Mouse (Mus musculus): Measurements from ENCODE around the gene Tcte3.

Tcte3 gene

DNA sequence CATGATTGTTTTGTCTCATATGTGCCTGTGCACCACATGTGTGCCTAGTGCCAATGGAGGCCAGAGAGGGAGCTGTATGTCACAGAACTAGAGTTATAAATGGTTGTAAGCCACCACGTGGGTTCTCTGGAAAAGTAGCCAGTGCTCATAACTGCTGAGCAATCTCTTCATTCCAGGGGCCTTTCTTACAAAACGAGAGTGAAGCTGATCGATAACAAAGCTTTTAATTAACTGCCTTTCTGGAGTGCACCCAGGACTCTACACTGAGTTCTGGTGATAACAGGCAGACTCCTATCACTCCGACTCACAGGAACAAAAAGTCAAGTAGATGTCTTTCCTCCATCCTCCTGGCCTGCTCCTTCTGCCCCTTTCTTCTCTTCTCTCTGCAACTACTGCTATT, 9.9 kb downstream of the Tcte3 start:
- WGBS: no CpG with 5 or more reads among the region's 4 CpGs

DNA sequence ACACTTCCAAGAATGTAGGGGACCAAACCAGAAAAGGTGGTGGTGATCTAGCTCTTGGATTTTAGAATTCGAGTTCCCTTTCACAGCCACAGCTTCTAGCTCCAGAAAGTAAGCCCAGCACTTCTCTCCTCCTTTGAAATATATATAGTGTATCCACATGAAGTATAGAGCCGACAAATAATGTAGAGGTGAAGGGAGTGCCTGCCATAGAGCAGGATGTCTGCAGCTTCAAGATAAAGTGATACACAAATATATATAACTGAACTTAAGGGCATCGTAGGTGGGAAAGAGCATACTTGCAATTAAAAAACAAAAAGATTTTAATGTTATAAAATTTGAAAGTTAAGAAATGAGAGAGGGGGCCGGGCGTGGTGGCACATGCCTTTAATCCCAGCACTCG, 15.8 kb downstream of the Tcte3 start:
- no CpG with 5 or more reads among the region's 6 CpGs for WGBS

DNA sequence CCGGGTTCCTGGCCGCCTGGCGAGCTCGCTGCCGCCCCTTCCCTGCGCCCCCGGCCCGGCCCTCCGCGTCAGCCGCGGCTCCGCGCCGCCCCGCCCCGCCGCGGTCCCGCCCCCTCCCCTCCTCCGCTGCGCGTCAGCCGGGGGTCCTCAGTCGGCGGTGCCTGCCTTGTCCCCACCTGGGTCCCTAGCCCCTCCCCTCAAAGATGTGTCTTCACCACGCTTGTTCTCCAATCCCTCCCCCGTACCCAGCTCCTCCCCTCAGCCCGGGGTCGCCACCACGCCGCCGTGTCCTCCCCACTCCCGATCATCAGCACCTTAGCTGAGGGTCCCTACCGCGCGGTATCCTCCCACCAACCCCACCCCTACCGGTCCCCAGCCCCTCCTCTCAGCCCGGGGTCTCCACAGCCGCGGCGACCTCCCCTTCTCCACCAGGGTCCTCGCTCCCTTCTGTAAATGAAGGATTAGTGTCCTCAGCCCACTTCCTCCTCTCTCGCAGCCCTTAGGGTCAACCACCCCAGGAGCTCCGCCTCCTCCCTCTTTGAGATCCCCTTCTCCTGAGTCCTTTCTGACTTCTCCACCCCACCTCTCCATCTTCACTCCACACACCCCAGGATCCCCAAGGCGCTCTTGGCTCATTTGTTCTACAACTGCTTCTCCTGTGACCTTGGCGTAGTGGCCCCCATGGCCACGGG, 16.6 kb downstream of the Tcte3 start:
- WGBS: no CpG with 5 or more reads among the region's 48 CpGs

DNA sequence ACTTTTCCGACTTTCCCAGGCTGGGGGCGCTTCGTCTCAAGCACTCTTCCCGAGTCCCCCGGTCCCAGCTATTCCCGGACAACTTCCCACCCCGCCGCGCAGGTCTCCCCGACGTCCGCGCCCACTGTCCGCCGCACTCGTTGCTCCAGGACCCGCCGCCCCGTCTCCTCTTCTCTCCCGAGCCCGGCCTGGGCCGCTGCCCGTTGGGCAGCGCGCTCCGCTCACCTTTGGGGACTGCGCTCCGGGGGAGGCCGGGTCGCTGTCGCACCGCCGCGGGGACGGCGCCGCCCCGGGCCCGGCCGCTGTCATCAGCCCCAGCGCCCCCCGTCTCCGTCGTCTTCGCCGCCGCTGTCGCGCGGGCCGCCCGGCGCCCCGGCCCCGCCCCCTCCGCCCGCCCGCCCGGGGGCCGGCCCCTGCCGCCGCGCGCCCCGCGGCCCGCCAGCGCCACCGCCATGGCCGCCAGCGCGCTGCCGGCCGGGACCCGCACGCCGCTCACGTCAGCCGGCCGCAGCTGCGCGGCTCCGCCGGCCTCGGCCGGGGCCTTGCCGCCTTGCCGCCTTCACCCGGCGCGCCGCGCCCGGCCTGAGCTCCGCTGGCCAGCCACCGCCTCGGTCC, 17.3 kb downstream of the Tcte3 start:
- no CpG with 5 or more reads among the region's 97 CpGs for WGBS

DNA sequence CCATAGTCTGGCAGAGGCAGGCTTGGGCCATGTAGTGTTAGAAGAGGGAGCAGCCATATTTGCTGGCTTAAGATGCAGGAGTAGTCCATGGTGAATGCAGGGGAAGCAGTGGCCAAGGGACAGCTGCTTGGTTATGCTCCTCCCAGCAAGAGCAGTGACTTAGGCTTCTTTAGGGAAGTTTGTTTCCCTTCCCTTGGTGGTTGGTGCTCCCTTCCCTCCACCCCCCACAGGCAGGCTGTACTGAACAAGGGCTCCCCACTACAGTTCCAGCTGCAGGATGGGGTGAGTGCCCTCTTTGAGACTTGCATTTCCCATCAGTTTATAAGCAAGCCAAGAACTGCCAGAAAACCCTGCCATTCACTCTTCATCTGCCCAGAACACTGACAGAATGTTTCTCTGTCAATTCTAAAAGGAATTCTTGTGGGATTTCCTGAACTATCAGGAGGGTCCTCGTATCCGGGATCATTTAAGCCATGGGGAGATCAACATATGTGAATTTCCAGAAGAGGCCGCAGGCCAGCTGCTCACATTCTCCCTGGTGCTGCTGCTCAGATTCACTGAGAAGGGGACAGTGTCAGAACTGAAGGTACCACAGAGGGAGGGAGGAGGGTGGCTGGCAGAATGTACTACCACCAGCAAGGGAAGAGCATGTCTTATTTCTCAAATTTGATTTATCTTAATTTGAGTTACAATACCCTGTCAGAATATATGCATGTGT, 19.6 kb downstream of the Tcte3 start:
- WGBS: 66% methylated on average over 3 of the region's 3 CpGs

DNA sequence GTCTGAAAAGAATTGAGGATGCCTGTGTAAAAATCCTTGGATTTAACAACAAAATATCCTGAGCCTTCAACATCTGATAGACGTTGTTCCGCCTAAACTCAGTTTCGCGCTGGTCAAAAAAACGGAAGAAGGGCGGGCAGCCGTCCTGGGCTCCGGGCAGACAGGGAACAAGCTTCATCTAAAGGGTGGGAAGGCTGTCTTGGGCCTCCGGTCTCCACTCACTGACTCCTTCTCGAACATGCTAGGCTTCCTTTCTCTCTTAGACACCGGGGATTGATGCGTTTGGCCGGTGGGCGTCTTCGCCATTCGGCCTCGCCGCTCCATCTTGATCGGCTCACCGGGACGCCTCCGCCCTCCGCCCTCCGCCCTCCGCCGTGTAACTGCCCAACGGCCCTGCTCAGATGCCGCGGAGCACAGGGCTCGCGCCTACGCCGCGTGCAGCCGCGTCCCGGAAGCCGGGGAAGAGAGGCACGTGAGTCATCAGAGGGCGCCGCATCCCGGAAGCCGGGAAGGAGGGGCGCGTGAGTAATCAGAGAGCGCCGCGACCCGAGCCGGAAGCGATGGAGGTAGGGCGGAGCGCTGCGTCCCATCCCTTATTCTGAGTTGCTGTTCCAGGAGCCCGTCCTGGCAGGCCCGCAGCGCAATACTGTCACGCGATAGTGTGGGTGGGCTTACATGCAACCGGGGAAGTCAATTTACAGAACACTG, 31.4 kb downstream of the Tcte3 start, which contains the start of gene Gm3435:
Gene Gm3435, plus strand, starts transcription at position 471 of the 708 bp plus-strand sequence.
- no CpG with 5 or more reads among the region's 60 CpGs for WGBS

DNA sequence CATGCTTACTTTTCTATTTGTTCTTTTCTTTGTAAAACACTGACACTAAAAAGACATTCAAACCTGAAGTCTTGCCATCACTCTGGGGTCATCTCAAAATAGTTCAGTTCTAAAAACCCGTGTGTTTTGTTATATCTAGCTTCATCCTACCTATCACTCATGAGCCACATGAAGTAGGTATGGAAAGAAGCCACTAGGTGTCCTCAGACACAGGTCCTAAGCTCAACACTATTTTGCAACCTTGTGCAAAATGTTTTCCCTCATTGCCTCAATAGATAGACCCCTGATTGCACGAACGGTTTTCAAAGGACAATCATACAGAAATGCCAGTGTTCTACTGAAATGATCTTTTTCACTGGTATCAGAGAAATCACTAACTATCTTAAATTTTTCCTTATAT, 32.2 kb downstream of the Tcte3 start:
- WGBS: no CpG with 5 or more reads among the region's 3 CpGs

DNA sequence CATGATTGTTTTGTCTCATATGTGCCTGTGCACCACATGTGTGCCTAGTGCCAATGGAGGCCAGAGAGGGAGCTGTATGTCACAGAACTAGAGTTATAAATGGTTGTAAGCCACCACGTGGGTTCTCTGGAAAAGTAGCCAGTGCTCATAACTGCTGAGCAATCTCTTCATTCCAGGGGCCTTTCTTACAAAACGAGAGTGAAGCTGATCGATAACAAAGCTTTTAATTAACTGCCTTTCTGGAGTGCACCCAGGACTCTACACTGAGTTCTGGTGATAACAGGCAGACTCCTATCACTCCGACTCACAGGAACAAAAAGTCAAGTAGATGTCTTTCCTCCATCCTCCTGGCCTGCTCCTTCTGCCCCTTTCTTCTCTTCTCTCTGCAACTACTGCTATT, 41.2 kb downstream of the Tcte3 start:
- WGBS: no CpG with 5 or more reads among the region's 4 CpGs

DNA sequence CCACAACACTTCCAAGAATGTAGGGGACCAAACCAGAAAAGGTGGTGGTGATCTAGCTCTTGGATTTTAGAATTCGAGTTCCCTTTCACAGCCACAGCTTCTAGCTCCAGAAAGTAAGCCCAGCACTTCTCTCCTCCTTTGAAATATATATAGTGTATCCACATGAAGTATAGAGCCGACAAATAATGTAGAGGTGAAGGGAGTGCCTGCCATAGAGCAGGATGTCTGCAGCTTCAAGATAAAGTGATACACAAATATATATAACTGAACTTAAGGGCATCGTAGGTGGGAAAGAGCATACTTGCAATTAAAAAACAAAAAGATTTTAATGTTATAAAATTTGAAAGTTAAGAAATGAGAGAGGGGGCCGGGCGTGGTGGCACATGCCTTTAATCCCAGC, 47.1 kb downstream of the Tcte3 start:
- WGBS: no CpG with 5 or more reads among the region's 5 CpGs

DNA sequence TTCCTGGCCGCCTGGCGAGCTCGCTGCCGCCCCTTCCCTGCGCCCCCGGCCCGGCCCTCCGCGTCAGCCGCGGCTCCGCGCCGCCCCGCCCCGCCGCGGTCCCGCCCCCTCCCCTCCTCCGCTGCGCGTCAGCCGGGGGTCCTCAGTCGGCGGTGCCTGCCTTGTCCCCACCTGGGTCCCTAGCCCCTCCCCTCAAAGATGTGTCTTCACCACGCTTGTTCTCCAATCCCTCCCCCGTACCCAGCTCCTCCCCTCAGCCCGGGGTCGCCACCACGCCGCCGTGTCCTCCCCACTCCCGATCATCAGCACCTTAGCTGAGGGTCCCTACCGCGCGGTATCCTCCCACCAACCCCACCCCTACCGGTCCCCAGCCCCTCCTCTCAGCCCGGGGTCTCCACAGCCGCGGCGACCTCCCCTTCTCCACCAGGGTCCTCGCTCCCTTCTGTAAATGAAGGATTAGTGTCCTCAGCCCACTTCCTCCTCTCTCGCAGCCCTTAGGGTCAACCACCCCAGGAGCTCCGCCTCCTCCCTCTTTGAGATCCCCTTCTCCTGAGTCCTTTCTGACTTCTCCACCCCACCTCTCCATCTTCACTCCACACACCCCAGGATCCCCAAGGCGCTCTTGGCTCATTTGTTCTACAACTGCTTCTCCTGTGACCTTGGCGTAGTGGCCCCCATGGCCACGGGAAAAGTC, 48.0 kb downstream of the Tcte3 start:
- no CpG with 5 or more reads among the region's 47 CpGs for WGBS

DNA sequence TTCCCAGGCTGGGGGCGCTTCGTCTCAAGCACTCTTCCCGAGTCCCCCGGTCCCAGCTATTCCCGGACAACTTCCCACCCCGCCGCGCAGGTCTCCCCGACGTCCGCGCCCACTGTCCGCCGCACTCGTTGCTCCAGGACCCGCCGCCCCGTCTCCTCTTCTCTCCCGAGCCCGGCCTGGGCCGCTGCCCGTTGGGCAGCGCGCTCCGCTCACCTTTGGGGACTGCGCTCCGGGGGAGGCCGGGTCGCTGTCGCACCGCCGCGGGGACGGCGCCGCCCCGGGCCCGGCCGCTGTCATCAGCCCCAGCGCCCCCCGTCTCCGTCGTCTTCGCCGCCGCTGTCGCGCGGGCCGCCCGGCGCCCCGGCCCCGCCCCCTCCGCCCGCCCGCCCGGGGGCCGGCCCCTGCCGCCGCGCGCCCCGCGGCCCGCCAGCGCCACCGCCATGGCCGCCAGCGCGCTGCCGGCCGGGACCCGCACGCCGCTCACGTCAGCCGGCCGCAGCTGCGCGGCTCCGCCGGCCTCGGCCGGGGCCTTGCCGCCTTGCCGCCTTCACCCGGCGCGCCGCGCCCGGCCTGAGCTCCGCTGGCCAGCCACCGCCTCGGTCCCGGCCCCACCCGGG, 48.7 kb downstream of the Tcte3 start:
- no CpG with 5 or more reads among the region's 98 CpGs for WGBS

DNA sequence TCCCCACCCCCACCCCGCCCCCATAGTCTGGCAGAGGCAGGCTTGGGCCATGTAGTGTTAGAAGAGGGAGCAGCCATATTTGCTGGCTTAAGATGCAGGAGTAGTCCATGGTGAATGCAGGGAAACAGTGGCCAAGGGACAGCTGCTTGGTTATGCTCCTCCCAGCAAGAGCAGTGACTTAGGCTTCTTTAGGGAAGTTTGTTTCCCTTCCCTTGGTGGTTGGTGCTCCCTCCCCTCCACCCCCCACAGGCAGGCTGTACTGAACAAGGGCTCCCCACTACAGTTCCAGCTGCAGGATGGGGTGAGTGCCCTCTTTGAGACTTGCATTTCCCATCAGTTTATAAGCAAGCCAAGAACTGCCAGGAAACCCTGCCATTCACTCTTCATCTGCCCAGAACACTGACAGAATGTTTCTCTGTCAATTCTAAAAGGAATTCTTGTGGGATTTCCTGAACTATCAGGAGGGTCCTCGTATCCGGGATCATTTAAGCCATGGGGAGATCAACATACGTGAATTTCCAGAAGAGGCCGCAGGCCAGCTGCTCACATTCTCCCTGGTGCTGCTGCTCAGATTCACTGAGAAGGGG, 51.1 kb downstream of the Tcte3 start:
- 64% methylated on average over 4 of the region's 5 CpGs for WGBS

DNA sequence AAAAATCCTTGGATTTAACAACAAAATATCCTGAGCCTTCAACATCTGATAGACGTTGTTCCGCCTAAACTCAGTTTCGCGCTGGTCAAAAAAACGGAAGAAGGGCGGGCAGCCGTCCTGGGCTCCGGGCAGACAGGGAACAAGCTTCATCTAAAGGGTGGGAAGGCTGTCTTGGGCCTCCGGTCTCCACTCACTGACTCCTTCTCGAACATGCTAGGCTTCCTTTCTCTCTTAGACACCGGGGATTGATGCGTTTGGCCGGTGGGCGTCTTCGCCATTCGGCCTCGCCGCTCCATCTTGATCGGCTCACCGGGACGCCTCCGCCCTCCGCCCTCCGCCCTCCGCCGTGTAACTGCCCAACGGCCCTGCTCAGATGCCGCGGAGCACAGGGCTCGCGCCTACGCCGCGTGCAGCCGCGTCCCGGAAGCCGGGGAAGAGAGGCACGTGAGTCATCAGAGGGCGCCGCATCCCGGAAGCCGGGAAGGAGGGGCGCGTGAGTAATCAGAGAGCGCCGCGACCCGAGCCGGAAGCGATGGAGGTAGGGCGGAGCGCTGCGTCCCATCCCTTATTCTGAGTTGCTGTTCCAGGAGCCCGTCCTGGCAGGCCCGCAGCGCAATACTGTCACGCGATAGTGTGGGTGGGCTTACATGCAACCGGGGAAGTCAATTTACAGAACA, 62.8 kb downstream of the Tcte3 start, which contains the start of the genes 9030025P20Rik and Gm3417:
Gene 9030025P20Rik, plus strand, starts transcription at position 107 of the 677 bp plus-strand sequence.
Gene Gm3417, minus strand, starts transcription at position 429 of the 677 bp plus-strand sequence.
- WGBS: no CpG with 5 or more reads among the region's 60 CpGs

DNA sequence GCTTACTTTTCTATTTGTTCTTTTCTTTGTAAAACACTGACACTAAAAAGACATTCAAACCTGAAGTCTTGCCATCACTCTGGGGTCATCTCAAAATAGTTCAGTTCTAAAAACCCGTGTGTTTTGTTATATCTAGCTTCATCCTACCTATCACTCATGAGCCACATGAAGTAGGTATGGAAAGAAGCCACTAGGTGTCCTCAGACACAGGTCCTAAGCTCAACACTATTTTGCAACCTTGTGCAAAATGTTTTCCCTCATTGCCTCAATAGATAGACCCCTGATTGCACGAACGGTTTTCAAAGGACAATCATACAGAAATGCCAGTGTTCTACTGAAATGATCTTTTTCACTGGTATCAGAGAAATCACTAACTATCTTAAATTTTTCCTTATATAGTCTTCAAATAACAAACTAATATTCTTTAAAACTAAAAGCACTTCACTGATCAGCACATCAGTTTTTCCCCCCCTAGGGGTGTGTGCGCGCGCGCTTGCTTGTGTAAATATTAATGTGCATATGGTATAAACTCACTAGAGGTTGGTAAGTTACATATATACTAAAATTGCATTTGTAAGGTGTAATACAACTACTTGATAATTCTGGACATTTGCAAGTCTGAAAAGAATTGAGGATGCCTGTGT, 63.4 kb downstream of the Tcte3 start:
- WGBS: 0% methylated on average over 4 of the region's 7 CpGs

Data from cerebral cortex, adult 2 months (tissue).